Mouse (Mus musculus) E14TG2a.4 (cell line): ENCODE results near the gene Mc3r.

Source experiments
- H3K27me3 ChIP-seq: 2 replicates; pipeline ENCODE4 v1.6.1; 2014; ENCODE audit warnings: low read length, control low read depth; ENCODE audit not compliant: insufficient read depth
- H3K36me3 ChIP-seq: 2 replicates; pipeline ENCODE4 v1.6.1; 2014; ENCODE audit warnings: low read length, control low read depth; ENCODE audit not compliant: insufficient read depth
- H3K4me1 ChIP-seq: replicated peaks from 2 replicates; pipeline ENCODE4 v1.6.1; 2014; ENCODE audit warnings: low read depth, low read length, control low read depth
- H3K4me3 ChIP-seq: replicated peaks from 2 replicates; pipeline ENCODE4 v1.5.1; 2014; ENCODE audit warnings: mild to moderate bottlenecking, low read length
- H3K9me3 ChIP-seq: 2 replicates; pipeline ENCODE4 v1.6.1; 2014; ENCODE audit warnings: low read length, control low read depth
- CTCF ChIP-seq: conservative IDR thresholded peaks from 2 replicates; pipeline ENCODE4 v1.5.1; 2014; ENCODE audit warnings: low read length
- NANOG ChIP-seq: IDR thresholded peaks from 2 replicates; pipeline ENCODE4 v1.6.1; 2014; ENCODE audit warnings: borderline replicate concordance, low read length, mixed read lengths
- POU5F1 ChIP-seq: IDR thresholded peaks from 2 replicates; pipeline ENCODE4 v1.6.1; 2014; ENCODE audit warnings: low read length, borderline replicate concordance

Mc3r gene

DNA sequence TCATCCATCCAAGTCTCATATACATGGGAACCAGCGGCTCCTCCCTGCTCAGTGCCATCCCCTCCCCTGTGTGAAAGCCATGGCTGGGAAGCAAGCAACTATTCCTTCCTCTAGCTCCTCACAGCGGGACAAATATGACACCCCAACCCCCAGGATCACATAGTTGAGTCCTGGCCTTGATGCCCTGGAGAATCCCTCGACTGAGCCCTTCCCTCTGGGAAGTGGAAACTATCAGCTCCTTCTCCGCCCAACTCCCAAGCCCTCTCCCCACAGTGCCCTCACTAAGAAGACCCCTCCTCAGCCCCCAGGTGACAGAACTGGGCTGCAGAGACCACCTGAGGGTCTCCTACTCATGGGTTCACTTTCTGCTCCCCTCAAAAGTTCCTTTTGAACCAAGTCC, 18.2 kb upstream of the Mc3r start:
- Histone ChIP-seq H3K9me3 (0 out of 2 replicates have a peak, but pooled peaks cover 4% of the 10 kb centered on the region), H3K4me1 (no peaks in the 10 kb centered on the region; the same call in 1 of the 2 replicates), H3K4me3 (no peak overlapping the region), H3K27me3 (peaks cover 24% of the 10 kb centered on the region; the same call in 1 of the 2 replicates), H3K36me3 (no peaks in the 10 kb centered on the region)
- TF ChIP-seq CTCF: no peak
- TF ChIP-seq NANOG: no peak
- TF ChIP-seq POU5F1: no peak

DNA sequence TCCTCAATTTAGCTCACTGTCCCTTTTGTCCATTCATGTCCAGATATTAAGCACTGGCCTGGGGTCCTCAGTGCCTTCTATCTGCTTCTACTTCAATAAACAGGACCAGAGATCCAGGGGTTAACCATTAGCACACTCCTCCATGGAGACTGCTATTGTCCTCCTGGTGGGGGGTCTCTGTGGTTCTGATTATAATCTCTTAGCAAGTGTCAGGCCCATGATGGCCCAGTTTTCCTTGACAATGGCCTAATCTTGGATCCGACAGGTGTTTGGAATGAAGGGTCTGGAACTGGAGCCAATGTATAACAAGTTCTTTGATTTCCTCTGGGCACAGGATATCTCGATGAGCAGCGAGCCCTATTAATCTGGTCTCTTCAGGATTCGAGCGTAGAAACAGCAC, 10.1 kb upstream of the Mc3r start:
- peaks cover 5% of the 10 kb centered on the region for H3K4me1 ChIP-seq
- no peaks in the 10 kb centered on the region for H3K36me3 ChIP-seq
- no peak for TF ChIP-seq POU5F1
- TF ChIP-seq NANOG: peak; percentile 93
- TF ChIP-seq CTCF: no peak
- H3K9me3 ChIP-seq: peaks cover 12% of the 10 kb centered on the region
- H3K4me3 ChIP-seq: no peak overlapping the region
- peaks cover 49% of the 10 kb centered on the region for H3K27me3 ChIP-seq

DNA sequence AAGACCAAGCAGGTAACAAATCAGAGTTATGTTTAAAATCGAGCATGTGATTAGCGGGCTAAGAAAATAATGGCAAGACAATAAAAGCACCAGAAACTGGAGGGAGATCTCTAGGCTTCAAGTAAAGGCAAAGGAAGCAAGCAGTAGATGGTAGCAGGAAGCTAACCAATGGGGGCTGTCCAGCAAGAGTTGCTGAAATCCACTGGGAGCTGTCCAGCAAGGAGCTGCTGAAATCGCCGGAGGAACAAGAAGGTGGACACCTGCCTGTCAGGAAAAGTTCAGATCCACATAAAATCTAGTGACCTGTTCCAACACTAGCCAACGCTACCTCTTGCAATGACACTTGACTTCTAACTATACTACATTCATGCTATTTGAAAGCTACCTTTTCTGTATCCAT, 7.3 kb upstream of the Mc3r start:
- H3K4me3 ChIP-seq: no peak overlapping the region
- peaks cover 5% of the 10 kb centered on the region for H3K4me1 ChIP-seq
- H3K9me3 ChIP-seq: peaks cover 12% of the 10 kb centered on the region
- peaks cover 34% of the 10 kb centered on the region for H3K27me3 ChIP-seq
- no peaks in the 10 kb centered on the region for H3K36me3 ChIP-seq
- TF ChIP-seq NANOG (no peak), CTCF (no peak), POU5F1 (no peak)

- no peak for TF ChIP-seq CTCF
- no peak for TF ChIP-seq POU5F1
- no peak for TF ChIP-seq NANOG
- Histone ChIP-seq H3K9me3 (peaks cover 10% of the 10 kb centered on the region; the same call in 1 of the 2 replicates), H3K4me1 (peaks cover 2% of the 10 kb centered on the region; the same call in 1 of the 2 replicates), H3K4me3 (no peak overlapping the region), H3K36me3 (no peaks in the 10 kb centered on the region), H3K27me3 (peaks cover 42% of the 10 kb centered on the region)
Observed at GRCm38 (mm10) chr2:172245497-172245896, 2.8 kb upstream of the Mc3r start.

DNA sequence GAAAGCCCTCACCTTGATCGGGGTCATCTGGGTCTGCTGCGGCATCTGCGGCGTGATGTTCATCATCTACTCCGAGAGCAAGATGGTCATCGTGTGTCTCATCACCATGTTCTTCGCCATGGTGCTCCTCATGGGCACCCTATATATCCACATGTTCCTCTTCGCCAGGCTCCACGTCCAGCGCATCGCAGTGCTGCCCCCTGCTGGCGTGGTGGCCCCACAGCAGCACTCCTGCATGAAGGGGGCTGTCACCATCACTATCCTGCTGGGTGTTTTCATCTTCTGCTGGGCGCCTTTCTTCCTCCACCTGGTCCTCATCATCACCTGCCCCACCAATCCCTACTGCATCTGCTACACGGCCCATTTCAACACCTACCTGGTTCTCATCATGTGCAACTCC, 1.0 kb downstream of the Mc3r start:
- no peak for TF ChIP-seq POU5F1
- peak; percentile 65 for TF ChIP-seq CTCF
- H3K36me3 ChIP-seq: no peaks in the 10 kb centered on the region
- peaks cover 12% of the 10 kb centered on the region; the same call in 1 of the 2 replicates for H3K4me1 ChIP-seq
- H3K9me3 ChIP-seq: peaks cover 10% of the 10 kb centered on the region; the same call in 1 of the 2 replicates
- H3K27me3 ChIP-seq: peaks cover 49% of the 10 kb centered on the region
- no peak overlapping the region for H3K4me3 ChIP-seq

- no peaks in the 10 kb centered on the region for H3K36me3 ChIP-seq
Observed at GRCm38 (mm10) chr2:172256418-172256817, 8.1 kb downstream of the Mc3r start.

DNA sequence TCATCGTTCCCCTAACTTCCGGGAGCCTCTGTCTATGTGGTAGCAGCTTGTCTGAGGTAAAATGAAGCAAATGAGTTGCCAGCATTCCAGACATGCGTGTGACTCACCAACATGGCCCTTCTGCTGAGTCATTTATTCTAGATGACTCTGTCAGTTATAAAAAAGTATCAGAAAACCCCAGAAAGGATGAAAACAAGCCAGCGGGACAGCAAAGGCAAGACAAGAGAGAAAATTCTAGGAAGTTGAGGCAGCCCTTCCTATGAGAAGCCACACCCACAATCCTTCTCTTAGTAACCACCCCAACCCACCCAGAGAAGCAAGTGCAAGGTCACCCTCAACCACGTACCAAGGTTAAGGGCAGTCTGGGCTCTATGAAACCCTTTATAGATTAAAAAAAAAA, 8.7 kb downstream of the Mc3r start:
- TF ChIP-seq NANOG (no peak), POU5F1 (no peak), CTCF (no peak)
- H3K36me3 ChIP-seq: no peaks in the 10 kb centered on the region
- H3K4me3 ChIP-seq: peak overlapping the region; percentile 59
- H3K9me3 ChIP-seq: no peaks in the 10 kb centered on the region
- 0 out of 2 replicates have a peak, but pooled peaks cover 2% of the 10 kb centered on the region for H3K27me3 ChIP-seq
- peaks cover 52% of the 10 kb centered on the region for H3K4me1 ChIP-seq

More at GRCm38 (mm10) chr2:172256418-172256817, 8.1 kb downstream of the Mc3r start:
- Histone ChIP-seq H3K4me3 (peak overlapping the region; percentile 59), H3K4me1 (peaks cover 49% of the 10 kb centered on the region), H3K27me3 (0 out of 2 replicates have a peak, but pooled peaks cover 2% of the 10 kb centered on the region), H3K9me3 (no peaks in the 10 kb centered on the region)
- TF ChIP-seq POU5F1 (no peak), NANOG (no peak)

GRCm38 (mm10) chr2:172257471-172258065, 9.3 kb downstream of the Mc3r start:
- Histone ChIP-seq H3K4me1 (peaks cover 46% of the 10 kb centered on the region), H3K36me3 (no peaks in the 10 kb centered on the region), H3K27me3 (0 out of 2 replicates have a peak, but pooled peaks cover 2% of the 10 kb centered on the region), H3K9me3 (no peaks in the 10 kb centered on the region), H3K4me3 (peak overlapping the region; percentile 59)
- TF ChIP-seq POU5F1 (no peak), NANOG (no peak), CTCF (no peak)

GRCm38 (mm10) chr2:172260064-172260463, 11.8 kb downstream of the Mc3r start:
- Histone ChIP-seq H3K9me3 (no peaks in the 10 kb centered on the region), H3K36me3 (no peaks in the 10 kb centered on the region), H3K27me3 (no peaks in the 10 kb centered on the region), H3K4me3 (no peak overlapping the region), H3K4me1 (peaks cover 43% of the 10 kb centered on the region)
- TF ChIP-seq CTCF (no peak), NANOG (no peak), POU5F1 (no peak)
